Mouse (Mus musculus) layer of hippocampus, adult 9-11 months (tissue): ENCODE measurements around the gene Zfp978.
"Not testable (repeated sequence)": the region's sequence is repeated elsewhere in the genome, so short reads cannot be mapped to it uniquely, and the experiment has no call there.

Experiments used
- DNase-seq: peaks from one replicate; pipeline ENCODE4 v3.0.0; 2022

Gene Zfp978

DNA sequence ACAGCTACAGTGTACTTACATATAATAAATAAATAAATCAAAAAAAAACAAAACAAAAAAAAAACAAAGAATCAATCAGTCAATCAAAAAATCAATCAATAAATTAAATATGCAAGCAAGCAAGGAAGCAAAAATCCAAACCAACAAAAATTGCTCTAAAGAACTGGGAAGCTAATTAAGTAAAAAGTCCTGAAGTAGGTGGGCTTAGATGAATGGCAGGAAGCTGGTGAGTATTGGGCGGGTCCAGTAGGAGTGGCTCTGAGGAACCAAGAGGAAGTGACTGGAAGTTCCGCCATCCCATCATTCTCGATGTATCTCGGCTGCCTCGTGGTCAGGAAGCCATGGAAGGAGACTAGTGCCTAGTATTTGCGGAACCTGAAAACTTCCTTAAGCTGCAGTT is at the start of gene Zfp978:
TSS of gene Zfp978 (plus strand) at position 301 of the 400 bp plus-strand sequence.
- DNase-seq: not testable (repeated sequence)

DNA sequence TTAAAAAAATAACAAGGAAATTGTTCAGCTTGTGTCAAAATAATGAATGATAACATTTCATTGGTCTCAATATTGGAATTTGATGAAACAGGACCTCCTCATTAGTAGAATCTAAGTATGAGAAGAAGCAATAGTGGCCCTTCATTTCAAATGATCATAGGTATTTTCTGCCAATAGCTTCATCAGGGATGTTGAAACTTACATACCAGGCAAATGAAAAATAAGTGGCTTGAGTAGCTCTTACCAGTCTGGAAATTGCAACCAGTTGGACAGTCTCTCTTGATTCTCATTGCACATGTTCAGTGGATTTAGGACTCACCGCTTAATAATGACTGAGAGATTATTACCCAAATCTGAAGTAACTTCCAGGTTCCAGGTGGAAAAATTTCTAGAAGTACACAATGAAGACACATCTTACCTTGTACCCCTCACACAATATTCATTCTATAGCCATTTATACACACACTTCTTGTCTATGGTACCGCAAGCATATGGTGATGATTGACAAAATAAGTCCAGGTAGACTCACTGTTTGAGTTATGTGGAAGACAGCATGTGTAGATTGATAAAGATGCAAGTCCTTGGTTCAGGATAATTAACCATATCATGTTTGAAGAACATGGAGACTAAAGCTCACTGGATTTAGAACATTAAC is 25.9 kb upstream of the Zfp978 start:
- not testable (repeated sequence) for DNase-seq

DNA sequence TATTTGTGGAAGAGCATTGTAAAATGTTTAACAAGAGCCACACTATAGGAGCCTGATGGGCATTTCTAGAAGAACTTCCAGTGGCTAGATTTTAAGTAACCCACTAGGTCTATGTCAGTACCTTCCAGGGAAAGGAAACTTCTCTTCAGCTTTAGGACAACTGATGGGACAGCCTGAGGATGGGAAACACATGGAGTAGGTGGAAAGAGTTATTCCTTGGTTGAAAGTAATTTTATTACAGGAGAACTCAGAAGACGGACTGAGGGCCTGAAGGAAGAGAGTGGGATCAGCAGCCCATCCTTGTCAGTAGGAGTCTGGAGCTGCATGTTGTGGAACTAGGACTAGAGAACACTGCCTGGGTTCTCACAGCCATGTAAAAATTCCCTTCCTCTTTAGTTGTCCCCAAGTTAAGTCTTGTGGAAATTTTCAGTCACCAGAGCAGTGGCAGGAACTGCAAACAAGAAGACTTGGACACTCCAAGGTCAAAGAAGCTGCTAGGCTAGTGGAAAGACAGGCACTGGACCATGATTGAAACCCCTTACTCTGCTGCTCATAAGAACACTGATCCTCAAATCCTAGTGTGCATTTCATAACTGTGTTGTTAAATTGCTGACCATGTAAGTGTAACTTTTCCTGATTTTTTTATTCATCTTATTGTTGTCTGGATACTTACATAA is 25.3 kb upstream of the Zfp978 start:
- not testable (repeated sequence) for DNase-seq

DNA sequence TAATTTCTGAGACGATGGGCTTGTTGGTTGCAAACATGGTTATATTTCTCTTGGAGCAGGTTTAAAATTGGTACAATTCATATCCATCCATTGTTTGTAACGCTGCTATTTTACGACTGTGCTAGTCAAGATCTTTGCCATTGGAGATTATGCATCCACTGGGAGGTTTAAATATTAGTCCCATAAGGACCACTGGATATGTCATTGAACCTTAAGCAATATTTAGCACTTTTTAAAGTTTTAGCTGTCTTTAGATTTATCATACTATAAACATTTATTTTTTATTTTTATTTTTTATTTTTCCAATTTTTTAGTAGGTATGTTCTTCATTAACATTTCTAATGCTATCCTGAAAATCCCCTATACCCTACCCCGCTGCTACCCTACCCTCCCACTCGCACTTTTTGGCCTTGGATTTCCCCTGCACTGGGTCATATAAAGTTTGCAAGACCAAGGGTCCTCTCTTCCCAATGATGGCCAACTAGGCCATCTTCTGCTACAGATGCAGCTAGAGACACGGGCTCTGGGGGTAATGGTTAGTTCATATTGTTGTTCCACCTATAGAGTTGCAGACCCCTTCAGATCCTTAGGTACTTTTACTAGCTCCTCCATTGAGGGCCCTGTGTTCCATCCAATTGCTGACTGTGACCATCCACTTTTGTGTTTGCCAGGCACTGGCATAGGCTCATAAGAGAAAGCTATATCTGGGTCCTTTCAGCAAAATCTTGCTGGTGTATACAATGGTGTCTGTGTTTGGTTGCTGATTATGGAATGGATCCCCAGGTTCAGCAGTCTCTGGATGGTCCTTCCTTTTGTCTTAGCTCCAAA is 24.5 kb upstream of the Zfp978 start:
- not testable (repeated sequence) for DNase-seq

DNA sequence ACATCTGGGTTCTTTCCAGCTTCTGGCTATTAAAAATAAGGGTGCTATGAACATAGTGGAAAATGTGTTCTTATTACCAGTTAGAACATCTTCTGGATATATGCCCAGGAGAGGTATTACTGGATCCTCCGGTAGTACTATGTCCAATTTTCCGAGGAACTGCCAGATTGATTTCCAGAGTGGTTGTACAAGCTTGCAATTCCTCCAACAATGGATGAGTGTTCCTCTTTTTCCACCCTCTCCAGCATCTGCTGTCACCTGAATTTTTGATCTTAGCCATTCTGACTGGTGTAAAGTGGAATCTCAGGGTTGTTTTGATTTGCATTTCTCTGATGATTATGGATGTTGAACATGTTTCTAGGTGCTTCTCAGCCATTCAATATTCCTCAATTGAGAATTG is 23.6 kb upstream of the Zfp978 start:
- not testable (repeated sequence) for DNase-seq

DNA sequence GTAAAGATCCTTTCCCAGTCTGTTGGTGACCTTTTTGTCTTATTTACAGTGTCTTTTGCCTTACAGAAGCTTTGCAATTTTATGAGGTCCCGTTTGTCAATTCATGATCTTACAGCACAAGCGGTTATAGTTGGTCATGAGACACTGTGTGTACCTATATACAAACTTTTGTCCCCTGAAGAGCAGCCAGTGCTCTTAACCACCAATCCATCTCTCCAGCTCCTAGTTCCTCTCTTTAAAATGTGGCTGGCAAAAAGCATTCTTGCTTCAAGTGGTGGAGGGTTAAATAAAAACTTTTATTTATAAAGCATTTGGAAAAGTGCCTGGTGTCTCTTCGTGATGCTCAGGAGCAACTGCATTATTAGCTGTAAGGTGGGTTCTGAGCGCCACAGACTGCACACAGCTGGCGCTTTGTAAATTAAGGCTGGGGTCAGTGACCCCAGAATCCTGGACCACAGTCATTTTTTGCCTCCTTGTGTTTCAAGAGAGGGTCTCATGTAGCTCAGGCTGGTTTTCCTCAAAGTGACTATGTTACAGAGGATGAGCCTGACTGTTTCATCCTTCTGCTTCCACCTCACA is 23.0 kb upstream of the Zfp978 start:
- DNase-seq: no peak

DNA sequence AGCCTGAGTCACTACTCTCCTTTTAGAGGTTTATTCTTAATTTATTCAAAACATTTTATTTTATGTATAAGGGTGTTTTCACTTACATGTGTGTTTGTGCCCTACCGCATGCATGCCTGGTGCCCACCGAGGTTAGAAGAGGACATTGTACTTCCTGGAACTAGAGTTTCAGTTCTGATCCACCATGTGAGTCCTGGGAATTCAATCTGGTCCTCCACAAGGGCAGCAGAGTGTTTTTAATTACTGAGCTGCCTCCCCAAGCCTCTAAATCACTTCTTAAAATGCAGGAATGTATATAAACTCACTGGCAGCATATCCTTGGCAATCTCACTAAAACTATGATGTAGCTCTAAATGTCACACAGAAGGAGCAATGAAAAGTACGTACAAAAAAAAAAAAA is 22.4 kb upstream of the Zfp978 start:
- not testable (repeated sequence) for DNase-seq

DNA sequence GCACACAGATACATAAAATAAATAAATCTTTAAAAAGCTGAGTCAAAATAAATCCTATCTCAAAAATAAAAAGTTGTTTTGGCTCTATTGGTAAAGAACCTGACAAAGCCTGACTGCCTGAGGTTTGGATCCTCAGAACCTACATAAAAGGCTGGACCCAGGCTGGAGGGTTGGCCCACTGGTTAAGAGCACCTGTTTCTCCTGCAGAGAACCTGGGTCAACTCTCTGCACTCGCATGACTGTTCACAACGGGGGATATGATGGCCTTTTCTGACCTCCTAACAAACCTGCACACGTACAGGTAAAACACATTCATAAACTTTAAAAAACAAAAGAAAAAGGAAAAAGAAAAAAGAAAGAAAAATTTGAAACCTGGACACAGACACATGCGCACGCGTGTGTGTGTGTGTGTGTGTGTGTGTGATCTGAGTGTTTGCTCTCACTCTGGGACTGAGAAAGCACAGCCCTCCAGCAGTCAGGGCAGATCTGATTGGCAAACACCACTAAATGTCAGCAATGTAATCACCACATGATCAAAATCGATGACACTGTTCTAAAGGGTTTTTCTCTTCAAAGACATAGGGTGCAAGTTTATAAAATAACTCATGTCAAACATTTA is 21.4 kb upstream of the Zfp978 start:
- not testable (repeated sequence) for DNase-seq

DNA sequence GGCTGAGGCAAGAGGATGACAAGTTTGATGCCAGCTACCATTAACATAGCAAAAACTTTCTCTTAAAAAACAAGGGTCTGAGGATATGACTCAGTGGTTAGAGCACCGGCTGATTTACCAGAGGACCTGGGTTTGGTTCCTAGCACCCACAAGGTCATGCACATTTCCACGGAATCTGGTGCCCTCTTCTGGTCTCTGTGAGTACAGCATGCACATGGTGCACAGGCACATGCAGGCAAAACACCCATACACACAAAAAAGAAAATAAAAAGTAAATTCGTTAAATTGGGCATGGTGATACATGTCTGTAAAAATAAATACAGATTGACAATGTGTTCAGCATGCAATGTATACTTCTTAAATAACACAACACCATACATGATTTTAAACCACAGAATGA is 20.9 kb upstream of the Zfp978 start:
- DNase-seq: not testable (repeated sequence)

DNA sequence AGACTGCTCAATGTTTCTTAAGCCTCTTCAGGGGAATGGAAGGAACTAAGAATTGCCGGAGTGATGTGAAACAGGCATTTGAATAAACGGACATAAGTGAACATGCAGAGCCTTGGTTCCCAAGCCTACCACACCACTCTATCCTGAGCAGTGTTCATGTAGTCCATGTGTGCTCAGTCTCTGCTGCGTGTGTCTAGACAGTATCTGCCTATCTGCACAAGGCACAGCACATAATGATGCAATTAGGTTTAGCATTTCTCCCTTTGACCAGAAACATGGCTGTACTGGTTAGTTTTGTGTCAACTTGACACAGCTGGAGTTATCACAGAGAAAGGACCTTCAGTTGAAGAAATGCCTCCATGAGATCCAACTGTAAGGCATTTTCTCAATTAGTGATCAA is 20.2 kb upstream of the Zfp978 start:
- DNase-seq: not testable (repeated sequence)

DNA sequence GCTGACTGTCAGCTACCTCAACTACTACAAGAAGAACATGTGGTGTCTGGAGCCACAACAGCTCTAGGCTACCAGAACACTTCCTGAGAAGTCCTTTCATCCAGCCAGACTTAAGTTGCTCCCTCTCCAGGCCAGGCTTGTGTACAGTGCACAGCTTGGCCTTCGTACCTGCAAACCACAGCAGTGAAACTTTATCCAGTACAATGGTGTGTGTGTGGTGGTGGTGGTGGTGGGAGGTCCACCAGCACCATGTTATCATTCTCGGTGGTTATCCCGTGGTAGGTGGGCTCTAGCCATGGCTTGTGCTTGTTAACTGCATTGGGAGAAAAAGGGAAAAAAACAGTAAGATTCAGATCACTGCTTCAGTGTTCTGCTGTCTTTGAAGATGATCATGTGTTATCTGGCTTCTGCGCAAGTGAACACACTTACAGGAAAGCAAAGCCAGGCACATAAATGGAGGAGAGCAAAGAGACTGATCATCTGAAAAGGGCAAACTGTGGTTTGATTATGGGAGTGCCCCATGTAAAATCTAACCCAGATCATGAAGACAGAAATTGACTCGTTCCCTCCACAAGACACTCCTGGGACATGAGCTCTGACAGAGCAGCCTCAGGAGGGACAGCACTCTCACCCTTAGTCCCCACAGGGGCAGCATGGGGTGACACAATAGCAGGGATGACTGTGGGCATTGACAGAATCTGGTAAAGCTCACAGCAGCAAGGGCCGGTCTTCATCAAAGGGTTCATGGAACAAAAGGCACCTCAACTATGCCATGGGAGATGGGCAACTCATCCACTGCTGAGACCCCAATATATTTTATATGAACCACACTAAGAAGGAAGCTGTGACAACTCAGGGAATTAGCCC is 17.8 kb upstream of the Zfp978 start:
- not testable (repeated sequence) for DNase-seq

DNA sequence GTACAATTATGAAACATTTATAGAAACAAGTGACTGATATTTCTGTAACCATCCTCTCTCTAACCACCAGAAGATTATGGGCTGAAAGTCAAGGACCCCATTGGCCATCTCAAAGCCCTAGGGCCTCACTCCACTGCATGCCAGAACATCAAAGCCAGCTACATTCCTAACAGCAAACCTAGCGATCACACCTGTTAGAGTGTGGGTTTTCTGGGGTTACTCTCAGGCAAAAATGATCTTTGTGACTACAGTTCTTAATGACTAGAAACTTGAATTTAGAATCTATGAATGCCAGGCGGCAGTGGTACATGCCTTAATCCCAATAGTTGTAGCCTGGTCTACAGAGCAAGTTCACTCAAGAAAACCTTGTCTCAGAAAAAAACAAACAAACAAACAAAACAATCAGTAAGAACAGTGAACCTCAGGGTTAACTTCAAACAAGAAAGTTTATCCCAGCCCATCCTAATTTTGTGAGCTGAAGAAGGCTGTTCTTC is 16.0 kb upstream of the Zfp978 start:
- not testable (repeated sequence) for DNase-seq

DNA sequence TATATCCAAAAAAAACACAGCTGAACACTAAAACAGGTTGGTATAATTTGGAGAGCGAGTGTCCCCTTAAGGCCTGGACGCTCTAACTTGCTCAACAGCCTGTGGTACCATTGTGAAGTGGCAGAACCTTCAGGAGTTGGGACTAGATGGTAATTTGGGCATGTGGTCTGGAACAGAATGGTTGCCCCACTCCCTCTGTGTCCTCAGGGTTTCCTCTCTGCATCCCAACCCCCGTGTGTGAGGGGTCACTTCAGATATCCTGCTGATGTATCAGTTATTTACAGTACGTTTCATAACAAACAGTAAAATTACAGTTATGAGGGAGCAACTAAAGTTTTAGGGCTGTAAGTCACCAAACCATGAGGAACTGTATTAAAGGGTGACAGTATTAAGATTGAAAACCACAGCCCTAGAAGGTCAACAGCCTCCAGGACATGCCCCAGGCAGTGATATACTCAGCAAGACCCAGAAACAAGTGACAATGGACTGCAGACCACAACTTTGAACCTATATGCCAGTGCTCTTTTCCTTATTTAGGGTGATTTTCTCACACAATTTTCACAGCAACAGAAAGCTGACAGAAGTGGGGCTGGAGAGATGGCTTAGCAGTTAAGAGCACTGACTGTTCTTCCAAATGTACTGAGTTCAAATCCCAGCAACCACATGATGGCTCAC is 14.6 kb upstream of the Zfp978 start:
- DNase-seq: not testable (repeated sequence)

DNA sequence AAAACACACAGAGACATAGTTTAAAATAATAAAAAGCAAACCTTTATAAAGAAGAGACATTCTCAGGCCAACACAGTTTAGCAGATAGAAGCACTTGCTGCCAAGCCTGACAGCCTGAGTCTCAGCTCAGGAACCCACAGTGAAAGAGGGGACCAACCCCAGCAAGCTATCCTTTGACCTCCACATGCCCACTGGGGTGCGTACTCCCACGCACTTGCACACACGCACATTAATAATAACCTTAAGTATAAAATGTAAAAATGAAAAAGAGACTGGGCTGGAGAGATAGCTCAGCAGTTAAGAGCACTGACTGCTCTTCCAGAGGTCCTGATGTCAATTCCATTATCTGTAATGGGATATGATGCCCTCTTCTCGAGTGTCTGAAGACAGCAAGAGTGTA is 13.8 kb upstream of the Zfp978 start:
- not testable (repeated sequence) for DNase-seq

DNA sequence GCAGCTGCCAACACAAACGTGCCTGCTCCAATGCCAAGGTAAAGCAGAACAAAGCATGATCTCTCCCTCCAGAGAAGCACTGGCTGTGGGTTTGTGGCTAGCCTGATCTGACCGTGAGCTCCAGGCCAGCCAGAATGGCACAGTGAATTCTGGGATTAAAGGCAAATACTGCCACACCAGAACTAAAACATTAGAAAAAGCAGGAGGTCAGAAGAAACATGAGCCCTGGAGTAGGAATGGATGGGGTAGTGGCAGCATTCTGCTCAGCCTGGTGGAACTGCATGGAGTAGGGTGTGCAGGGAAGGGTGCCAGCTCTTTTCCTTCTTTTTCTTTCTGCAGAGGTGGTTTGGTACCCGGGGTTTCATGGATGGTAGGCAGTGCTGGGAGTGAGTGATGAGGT is 13.2 kb upstream of the Zfp978 start:
- DNase-seq: not testable (repeated sequence)

DNA sequence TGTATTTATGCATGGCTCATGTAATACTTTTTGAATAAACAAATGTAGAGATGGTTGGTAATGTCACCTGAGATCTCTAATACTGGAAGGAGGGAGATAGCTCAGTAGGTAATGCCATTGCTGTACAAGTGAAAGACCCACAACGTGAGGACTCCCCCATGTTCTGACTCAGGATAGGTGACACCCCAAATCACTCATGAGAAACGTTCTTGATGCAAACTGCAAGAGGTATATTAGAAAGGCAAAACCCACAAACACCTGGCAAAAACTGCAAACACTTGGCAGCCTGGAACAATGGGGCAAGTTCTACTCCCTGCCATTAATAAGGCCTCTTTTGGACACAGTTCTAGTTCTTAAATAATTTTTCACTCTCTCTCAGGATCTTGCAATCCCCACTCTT is 12.7 kb upstream of the Zfp978 start:
- not testable (repeated sequence) for DNase-seq

DNA sequence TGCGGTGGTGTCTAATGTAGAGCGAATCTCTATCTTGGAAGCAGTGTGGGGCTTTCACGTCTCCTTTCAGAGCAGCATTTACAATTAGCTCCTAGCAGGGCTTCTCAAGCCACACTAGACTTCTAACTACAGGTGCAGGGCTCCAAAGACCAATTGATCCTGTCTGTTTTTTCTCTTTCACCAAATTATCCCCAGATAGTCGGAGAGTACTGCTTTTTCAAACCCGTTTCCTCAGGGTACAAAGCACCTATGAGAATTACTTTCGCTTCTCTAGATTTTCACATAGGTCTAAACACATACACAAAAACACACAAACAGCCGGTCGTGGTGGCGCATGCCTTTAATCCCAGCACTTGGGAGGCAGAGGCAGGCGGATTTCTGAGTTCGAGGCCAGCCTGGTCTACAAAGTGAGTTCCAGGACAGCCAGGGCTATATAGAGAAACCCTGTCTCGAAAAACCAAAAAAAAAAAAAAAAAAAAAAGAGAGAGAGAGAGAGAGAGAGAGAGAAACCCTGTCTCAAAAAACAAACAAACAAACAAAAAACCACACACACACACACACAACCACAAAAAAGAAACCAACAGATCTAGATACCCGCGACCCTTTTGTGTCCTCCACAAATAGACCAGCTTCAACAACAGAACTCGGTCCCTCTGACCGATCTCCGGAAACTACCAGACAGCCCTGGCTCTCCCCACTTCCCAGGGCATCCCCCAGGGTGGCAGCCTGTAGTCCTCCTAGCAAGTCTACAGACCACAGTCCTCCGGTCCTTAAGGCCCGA is 12.0 kb upstream of the Zfp978 start:
- DNase-seq: not testable (repeated sequence)

DNA sequence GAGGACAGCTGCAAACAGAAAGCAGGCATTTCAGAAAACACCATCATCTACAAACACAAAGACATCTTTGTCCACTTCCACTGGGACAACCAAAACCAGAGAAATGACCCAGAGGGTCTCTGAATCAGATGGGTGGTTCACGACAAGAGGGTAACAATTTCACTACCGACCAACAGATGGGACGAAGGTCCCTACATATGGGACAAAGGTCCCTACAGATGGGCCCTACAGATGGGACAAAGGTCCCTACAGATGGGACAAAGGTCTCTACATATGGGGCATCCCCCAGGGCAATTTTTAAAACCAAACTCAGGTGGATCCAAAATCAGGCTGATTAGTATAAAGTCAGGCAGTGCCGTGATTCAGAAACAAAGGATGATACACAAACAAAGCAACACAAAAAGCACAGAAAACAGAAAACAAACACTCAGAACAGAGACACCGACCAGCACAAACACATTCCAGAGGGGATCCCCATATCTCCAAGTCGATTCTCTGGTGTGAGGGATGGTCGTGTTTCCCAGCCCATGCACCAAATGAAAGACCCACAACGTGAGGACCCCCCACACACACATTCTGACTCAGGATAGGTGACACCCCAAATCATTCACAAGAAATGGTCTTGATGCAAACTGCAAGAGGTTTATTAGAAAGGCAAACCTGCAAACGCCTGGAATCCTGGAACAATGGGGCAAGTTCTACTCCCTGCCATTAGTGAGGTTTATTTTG is 11.3 kb upstream of the Zfp978 start:
- not testable (repeated sequence) for DNase-seq

DNA sequence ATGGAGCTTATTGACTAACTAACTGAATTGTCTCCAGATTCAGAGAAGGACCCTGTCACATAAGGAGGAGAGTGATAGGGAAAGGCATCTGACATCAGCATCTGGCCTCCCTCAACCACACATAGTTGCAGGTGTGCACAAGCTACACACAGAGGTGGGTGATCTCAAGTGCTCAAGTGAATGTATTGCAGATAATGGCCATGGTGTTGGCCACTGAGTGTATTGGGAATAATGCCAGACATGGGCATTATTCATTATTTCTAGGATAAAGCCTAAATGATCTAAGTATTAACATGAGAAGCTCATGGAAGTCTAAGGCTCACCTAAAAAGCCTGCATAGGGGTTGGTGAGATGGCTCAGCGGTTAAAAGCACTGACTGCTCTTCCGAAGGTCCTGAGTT is 10.6 kb upstream of the Zfp978 start:
- DNase-seq: not testable (repeated sequence)
